Mouse (Mus musculus): ENCODE measurements around the gene Gsdmc4. TPM values are rescaled to one million over a fixed set of nuclear protein-coding genes. Genes with fewer than 3 reads are reported as not detected.
"Not testable (repeated sequence)": the region's sequence is repeated elsewhere in the genome, so short reads cannot be mapped to it uniquely, and the experiment has no call there.

Gene Gsdmc4
- 101 and 146 TPM in 2 replicates for polyA plus RNA-seq (2012; rRNA removed)

DNA sequence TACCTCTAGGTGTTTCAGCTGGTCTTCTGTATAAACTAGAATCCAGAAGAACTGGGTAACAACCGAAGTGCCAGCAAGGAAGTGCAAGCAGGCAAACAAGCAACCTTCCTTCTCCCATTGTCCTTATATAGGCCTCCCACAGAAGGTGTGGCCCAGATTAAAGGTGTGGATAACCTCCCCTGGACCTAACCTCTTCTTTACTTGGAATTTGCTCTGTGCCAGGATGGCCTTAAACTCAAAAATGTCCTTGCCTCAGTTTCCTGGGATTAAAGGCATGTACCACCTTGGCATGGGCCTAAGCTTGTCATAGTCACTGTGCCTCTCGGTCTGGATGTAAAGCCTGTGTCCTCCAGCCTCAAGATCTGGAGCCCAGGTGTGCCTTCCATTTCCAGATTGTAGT, at the start of gene Gsdmc4:
TSS of gene Gsdmc4 (minus strand) at position 101 of the 400 bp plus-strand sequence.
- DNase-seq (ENCODE audit: low read depth, low spot score) = peak; percentile 29
- 70% methylated on average over 2 of the region's 2 CpGs for WGBS

DNA sequence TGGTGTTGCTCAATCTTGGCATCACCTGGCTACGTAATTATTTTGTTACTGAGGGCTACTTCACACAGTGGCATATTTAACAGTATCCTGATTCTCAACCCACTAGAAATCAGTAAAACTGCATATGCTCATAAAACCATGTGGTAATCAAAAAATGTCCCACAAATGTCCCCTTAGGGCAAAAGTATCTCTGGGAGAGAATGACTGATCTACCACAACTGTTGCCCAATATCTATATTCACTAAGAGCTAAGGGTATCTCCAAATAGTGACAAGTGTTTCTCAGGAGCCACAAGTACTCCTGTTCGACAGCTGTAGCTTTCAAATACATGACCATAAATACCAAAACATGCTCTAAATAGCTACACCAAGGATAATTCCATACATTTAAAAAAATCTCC, 48.4 kb upstream of the Gsdmc4 start:
- 97% methylated on average over 2 of the region's 2 CpGs for WGBS
- no peak for DNase-seq (ENCODE audit: low read depth, low spot score)

DNA sequence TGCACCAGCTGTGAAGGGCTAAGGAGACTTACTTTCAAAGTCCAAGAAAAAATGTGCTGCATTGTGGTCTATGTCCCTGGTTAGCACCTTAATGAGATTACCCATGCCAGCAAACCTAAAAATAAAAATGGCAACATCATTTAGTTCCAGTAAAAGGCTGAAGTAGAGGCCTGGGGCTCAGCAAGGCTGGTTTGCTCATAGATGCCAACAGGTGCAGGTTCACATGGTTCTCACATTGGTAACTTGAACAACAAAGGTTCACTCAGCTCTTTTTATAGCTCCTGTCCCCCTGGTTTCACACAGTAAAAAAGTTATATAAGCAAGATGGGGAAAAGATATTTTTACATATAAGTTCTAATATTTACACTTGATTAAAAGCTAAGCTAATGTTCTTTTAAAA, 45.5 kb upstream of the Gsdmc4 start:
- DNase-seq (ENCODE audit: low read depth, low spot score) = no peak

DNA sequence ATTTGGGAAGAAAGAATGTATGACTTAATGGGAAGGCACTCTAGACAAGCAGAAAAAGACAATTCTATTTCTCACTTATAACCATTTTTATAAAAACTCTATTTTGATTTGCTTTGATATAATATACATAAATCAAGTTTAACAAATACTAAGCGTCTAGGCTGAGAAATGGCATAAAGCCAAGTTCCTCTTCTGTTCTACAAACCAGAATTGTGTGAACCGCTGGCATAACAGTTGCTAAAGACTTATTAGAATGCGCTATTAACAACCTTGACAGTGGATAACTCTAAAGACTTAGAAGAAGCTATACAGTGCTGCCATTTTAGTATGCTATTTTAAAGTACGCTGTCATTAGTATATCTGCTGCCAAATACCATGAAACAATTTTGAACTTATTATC, 41.2 kb upstream of the Gsdmc4 start:
- WGBS = 72% methylated on average over 4 of the region's 4 CpGs

DNA sequence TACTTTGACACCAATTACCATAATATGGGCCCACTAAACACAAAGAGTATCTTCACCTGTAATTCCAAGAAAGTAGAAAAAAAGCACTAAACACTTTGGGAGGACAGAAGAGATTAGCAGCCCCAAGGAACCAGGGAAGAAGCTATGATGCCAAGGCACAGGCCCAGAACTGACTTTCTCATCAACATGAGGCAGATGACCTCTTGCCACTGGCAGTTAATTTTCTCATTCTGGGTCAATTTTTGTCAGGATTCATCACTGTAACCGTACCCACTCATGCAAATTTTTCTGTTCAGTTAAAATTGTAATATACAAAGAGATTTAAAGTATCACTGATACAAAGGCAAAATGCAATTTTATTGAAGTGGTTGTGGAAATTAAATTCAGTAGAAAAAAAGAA, 29.1 kb upstream of the Gsdmc4 start:
- 91% methylated on average over 1 of the region's 1 CpGs for WGBS
- no peak for DNase-seq (ENCODE audit: low read depth, low spot score)

More for the DNA sequence above, 41.2 kb upstream of the Gsdmc4 start:
- DNase-seq (ENCODE audit: low read depth, low spot score) = no peak

DNA sequence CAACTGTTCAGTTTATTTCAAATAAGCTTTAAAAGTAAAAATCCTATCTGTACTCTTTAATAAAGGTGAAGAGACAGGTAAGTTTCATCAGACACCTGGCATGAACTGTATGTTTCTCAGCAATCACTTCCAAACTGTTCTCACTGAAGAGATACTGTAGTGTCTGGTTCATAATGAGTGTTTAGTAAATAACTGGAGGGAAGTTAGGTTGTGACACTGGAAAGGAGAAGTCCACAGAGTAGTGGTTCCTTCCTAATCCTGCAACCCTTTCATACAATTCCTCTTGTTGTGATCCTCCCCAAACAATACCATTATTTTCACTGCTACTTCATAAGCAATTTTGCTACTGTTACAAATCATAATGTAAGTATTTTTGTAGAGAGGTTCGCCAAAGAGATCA, 20.6 kb upstream of the Gsdmc4 start:
- no peak for DNase-seq (ENCODE audit: low read depth, low spot score)
- WGBS = 96% methylated on average over 1 of the region's 1 CpGs

DNA sequence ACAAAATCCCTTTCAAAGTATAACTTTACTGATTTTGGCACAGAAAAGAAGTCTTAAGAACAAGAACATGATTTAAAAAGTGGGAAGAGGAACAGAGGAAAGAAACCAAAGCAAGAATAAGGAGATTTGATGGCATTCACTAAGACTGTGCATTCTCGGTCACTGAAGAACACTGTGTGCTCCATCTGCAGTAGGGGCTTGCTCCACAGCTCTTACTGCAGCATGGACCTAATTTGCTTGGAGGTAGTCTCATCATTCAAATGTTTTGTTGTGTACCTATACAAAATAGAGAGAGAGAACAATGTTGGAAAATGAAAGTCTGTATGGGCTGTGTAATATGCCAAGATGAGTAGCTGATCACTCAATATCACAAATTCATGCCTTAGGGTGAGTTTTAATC, 19.3 kb upstream of the Gsdmc4 start:
- 94% methylated on average over 1 of the region's 1 CpGs for WGBS
- DNase-seq (ENCODE audit: low read depth, low spot score) = no peak

DNA sequence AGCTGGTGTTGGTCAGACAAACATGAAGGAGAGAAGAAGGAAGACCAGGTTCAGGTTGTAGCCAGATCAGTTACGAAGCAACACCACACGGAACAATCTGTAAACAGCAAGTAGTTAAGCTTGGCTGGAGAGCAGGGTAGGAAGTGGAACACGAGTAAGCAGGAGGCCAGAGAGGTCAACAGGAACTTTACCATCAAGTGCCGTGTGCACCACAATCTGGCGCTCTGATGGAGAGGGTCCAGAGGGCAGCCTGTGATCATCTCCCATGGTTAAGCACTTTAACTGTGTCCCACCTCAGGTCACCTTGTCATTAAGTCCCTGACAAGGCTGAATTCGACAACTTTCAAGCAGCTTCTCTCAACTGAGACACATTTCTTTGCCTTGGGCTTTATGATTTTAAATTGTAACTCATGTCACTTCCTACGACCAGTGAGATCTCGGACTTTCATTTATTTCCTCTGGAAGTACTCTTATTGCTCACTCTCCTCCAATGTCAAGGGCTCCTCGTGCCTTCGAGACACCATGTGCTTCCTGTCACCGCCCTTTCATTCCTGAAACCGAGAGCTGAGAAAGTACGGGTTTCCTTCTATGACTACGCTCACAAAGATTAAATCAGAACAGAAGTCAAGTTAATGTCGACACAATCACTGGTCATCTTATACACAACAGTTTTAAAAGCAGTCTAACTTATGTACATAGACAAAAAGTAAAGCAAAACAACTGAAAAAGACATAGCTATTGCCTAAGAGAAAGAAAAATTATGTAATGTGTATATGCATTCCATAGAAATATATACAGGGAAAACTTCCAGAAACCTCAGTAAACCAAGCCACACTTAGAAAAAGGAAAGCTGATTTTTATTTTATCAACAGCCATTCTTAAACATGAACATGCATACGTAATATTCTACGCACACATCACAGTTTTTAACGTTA, 18.3 kb upstream of the Gsdmc4 start:
- no peak for DNase-seq (ENCODE audit: low read depth, low spot score)

DNA sequence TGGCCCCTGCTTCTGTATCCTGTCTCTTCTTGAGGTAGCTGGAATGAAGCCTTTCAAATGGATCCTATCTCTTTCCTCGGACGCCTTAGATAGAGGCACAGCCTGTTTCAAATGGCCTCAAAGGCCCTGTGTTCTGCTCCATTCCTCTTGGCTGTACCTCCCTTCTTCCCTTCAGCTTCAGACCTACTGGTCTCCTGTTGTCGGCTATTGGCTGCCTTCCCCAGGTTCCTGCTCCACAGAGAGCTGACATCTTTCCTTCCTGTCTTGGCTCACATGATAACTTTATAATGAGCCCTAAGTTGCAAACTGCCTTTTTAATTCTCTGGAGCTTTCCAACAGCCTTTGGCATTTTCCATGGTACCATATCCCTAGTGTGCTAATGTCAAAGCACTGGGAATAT, 14.1 kb upstream of the Gsdmc4 start:
- DNase-seq (ENCODE audit: low read depth, low spot score) = no peak
- 87% methylated on average over 3 of the region's 3 CpGs for whole genome bisulfite sequencing

More for the DNA sequence above, 18.3 kb upstream of the Gsdmc4 start:
- 79% methylated on average over 18 of the region's 18 CpGs for WGBS

DNA sequence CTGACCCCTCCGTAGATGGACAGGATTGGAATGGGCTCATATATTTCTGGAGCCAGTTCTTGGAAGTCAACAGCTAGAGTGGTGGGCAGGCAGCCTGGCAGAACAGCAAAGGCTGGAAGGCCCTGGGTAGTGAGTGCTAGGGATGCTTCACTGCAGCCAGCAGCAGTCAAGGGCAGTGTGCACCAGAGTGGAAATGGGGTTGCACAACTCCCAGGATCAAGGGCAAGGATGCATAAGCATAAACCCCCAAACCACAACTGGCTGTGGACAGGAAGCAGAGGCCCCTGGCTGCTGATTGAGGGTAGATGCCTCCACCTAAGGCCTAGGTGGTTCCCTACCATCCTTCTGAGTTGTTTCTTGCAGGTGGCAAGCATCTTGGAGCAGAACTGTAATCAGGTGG, 12.4 kb upstream of the Gsdmc4 start:
- 79% methylated on average over 1 of the region's 1 CpGs for WGBS

DNA sequence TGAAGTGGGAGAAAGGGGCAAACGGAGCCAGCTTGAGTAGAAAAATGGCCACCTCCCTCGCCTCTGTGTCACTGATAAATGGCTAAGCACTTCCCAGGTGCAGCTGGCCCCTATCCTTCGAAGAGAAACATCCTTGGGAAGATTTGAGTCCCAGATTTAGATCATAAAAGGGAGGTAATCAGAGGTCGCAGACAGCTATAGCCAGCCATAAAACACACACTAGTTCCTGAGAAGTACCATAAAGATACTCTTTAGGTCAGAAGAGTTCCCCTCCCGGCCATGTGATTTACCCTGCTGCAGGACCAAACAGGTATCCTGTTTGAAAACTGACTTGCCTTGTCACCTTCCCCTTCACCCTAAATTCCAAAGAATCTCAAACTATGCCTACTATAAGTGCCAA, 9.5 kb upstream of the Gsdmc4 start:
- 2% methylated on average over 3 of the region's 5 CpGs for WGBS

More for the DNA sequence above, 12.4 kb upstream of the Gsdmc4 start:
- DNase-seq (ENCODE audit: low read depth, low spot score) = no peak

DNA sequence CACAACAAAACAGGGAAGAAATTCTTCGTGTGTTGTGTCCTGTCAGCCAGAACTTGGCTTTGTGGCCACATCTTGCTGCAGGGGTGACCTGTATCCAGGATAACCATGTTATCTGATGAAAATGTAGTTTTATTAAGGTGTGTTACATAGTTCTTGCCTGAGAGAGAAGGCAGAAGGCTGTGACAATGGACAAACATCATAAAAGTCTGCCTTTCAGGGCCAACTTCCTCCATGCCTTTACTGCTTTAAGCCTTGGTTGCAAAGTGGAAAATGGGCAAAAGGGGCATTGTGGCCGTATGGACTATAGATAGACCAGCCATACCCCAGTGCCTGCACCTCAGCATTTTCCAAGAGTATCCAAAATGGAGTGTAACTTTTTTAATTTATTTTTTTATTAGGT, 7.6 kb upstream of the Gsdmc4 start:
- WGBS = 51% methylated on average over 2 of the region's 2 CpGs
- peak; percentile 52 for DNase-seq (ENCODE audit: low read depth, low spot score)

More for the DNA sequence above, 9.5 kb upstream of the Gsdmc4 start:
- DNase-seq (ENCODE audit: low read depth, low spot score) = not testable (repeated sequence)

DNA sequence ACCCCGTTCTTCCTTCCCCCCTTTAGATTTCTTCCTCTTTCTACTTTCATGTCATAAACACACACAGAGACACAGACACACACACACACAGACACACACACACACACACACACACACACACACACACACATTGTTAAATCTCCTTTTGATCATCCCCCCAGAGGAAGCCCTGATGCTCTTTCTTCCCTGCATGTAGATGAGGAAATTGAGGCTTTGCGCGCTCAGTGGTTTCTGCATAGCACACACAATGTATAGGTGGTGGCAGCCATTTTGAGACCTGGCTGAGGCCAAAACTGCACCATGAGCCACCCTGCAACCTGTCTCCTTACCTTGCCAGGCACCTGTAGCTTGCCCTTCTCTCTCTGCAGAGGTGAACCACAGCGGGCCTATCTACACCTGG, 4.5 kb upstream of the Gsdmc4 start:
- DNase-seq (ENCODE audit: low read depth, low spot score) = not testable (repeated sequence)
- WGBS = 89% methylated on average over 4 of the region's 4 CpGs

DNA sequence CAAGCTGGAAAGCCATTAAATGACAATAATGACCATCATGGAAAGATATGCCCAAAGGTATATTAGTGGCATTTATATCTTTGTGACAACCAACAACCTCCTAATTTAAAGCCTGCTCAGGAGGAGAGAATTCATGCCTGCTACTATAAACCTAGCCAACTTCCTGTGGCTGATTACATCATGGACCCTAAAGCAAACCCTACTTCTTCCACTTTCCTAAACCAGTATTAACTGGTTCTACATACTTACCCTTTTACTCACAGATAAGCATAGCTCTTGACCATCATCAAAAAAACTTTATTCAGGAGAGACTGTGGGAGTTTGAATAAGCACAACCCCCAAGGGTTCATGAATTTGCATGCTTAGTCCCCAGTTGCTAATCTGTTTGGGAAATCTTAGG, 2.2 kb downstream of the Gsdmc4 start:
- not testable (repeated sequence) for DNase-seq (ENCODE audit: low read depth, low spot score)

DNA sequence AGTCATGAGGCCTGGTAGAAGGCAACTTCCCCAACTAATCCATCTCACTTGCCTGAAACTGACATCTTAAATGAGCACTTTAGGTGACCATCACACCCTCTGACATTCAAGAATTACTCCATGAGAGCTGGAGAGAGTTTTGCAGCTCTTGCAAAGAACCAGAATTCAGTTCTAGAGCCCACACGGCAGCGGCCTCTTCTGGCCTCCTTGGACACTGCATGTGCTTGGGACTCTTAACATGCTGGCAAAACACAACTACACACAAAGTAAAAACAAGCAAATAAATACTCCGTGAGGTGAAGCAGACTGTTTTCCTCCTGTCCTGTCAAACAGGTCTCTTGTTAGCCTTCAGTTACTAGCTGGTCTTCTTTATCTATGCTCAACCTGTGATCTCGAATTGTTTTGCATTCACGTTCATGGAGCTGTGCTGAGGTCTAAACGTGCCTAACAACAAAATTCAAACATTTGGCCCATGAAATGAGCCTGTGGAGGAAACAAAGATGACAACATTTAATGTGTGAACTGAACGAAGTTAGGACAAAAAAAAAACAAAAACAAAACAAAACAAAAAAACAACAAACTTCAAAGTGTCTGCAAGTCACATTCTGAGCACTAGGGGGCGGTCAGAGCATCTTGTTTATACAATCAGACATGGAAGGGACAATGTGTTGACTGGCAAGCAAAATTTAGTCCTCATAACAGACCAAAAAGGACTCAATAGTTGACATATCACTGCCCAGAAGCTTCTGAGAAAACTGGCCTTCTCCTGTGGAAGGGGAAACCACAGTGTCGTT, 16.3 kb downstream of the Gsdmc4 start:
- peak; percentile 32 for DNase-seq (ENCODE audit: low read depth, low spot score)
- 20% methylated on average over 9 of the region's 9 CpGs for WGBS

DNA sequence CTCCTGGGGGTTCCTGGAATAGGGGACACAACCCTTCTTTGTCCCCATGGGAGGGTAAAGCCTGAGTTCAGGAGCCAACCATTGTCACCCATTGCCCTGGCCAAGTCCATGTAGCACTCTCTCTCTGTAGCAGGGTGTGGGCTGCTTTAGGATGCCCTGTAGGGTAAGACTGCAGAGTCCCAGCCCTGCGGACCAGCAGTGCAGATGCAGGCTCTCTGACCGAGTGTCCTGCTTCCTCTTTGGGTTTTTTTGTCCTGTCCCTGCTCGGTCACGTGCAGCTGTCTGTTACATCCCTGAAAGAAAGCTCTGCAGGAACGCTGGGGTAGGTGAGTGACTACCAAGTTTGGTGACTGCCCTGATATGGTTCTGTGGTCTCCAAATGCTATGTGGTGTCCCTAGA, 23.7 kb downstream of the Gsdmc4 start:
- not testable (repeated sequence) for DNase-seq (ENCODE audit: low read depth, low spot score)

DNA sequence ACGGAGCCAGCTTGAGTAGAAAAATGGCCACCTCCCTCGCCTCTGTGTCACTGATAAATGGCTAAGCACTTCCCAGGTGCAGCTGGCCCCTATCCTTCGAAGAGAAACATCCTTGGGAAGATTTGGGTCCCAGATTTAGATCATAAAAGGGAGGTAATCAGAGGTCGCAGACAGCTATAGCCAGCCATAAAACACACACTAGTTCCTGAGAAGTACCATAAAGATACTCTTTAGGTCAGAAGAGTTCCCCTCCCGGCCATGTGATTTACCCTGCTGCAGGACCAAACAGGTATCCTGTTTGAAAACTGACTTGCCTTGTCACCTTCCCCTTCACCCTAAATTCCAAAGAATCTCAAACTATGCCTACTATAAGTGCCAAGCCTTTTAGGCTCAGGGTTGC, 24.1 kb downstream of the Gsdmc4 start:
- WGBS = no CpG with 5 or more reads among the region's 5 CpGs
- DNase-seq (ENCODE audit: low read depth, low spot score) = not testable (repeated sequence)

More for the DNA sequence above, 23.7 kb downstream of the Gsdmc4 start:
- WGBS = 65% methylated on average over 5 of the region's 5 CpGs

DNA sequence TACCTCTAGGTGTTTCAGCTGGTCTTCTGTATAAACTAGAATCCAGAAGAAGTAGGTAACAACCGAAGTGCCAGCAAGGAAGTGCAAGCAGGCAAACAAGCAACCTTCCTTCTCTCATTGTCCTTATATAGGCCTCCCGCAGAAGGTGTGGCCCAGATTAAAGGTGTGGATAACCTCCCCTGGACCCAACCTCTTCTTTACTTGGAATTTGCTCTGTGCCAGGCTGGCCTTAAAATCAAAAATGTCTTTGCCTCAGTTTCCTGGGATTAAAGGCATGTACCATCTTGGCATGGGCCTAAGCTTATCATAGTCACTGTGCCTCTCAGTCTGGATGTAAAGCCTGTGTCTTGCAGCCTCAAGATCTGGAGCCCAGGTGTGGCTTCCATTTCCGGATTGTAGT, 33.6 kb downstream of the Gsdmc4 start, which contains the start of gene Gsdmc3:
TSS of gene Gsdmc3 (minus strand) at position 101 of the 400 bp plus-strand sequence.
- DNase-seq (ENCODE audit: low read depth, low spot score) = not testable (repeated sequence)
- WGBS = 76% methylated on average over 1 of the region's 3 CpGs

DNA sequence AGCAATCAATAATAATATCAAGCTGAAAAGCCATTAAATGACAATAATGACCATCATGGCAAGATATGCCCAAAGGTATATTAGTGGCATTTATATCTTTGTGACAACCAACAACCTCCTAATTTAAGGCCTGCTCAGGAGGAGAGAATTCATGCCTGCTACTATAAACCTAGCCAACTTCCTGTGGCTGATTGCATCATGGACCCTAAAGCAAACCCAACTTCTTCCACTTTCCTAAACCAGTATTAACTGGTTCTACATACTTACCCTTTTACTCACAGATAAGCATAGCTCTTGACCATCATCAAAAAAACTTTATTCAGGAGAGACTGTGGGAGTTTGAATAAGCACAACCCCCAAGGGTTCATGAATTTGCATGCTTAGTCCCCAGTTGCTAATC, 35.9 kb downstream of the Gsdmc4 start:
- DNase-seq (ENCODE audit: low read depth, low spot score) = not testable (repeated sequence)

DNA sequence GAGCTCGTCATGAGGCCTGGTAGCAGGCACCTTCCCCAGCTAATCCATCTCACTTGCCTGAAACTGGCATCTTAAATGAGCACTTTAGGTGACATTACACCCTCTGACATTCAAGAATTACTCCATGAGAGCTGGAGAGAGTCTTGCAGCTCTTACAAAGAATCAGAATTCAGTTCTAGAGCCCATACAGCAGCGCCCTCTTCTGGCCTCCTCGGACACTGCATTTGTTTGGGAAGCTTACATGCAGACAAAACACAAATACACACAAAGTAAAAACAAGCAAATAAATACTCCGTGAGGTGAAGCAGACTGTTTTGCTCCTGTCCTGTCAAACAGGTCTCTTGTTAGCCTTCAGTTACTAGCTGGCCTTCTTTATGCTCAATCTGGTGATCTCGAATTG, 50.1 kb downstream of the Gsdmc4 start:
- DNase-seq (ENCODE audit: low read depth, low spot score) = not testable (repeated sequence)
- 37% methylated on average over 5 of the region's 5 CpGs for WGBS
